Mouse (Mus musculus): ENCODE results near the gene St6galnac6.

- TF ChIP-seq CTCF (conservative IDR thresholded peaks at IDR 0.05; ENCODE audit: low read length), result no peak
- no peak for TF ChIP-seq NANOG (IDR thresholded peaks at IDR 0.05; ENCODE audit: borderline replicate concordance, low read length)
Observed at GRCm38 (mm10) chr2:32661509-32662107, 62.1 kb downstream of the St6galnac6 start.

Data from E14TG2a.4 (cell line).